Mouse (Mus musculus): Measurements from ENCODE around the gene Chn1.

The Chn1 gene

DNA sequence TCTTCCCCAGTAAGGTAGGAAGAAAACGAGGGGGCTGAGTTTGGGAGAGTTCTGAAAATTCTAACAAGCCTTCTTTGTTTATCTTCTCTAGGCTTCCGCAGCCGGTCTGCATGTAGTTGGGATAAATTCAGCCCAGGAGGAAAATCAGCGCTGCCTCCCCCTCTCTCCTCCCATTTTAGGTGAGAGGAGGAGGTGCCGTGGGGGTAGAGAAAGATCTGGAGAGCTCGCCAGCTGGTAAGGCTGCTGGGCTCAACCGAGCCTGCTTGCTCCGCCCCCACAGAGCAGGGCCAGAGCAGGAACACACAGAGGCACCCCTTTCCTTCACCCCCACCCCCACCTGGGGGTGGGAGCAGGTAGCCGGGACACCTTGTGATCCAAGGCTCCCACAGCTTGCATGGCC is 178.4 kb downstream of the Chn1 start:
- in situ Hi-C loops (cut with MboI; ENCODE audit: low sequenced_read_pairs), result loop anchor here (25.0 kb wide), 1 partner anchor 141 kb away; no protein-coding TSS in a partner anchor

DNA sequence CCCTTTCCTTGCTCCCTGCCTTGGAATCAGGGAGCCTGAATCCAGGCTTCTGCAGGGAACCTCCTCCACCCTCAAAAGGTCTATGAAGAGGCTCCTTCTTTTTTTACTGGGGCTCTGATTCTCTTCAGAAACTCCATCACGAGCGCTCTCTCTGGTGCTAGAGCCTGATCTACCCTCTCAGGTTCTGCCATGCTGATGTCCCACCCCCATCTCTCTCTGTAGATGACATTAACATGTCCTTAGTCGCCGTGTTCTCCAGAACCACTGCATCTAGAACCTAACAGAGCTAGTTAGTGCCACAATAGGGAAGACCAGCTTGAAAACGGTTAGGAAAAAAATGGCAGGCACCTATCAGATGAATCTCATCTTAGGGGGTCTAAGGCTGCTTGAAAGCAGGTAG is 178.8 kb downstream of the Chn1 start:
- in situ Hi-C loops (cut with MboI; ENCODE audit: low sequenced_read_pairs), result loop anchor here (25.0 kb wide), 1 partner anchor 141 kb away; no protein-coding TSS in a partner anchor

DNA sequence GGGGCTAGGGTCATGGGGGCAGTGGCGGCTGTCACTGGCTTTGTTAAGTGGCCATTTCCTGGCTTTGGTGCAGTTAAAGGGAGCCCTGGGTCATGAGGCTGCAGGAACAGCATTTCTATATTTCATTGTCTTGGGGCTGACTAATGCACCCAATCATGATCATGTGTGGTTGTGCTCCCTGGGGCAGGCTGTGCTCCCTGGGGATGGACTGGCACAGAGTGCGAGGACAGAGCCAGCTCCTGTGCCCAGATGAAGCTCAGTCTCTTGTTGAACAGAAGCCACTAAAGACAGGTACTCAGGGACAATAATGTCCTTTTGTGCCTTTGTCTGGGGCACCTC is 182.1 kb downstream of the Chn1 start:
- in situ Hi-C loops (cut with MboI; ENCODE audit: low sequenced_read_pairs), result loop anchor here (25.0 kb wide), 1 partner anchor 144 kb away; no protein-coding TSS in a partner anchor

DNA sequence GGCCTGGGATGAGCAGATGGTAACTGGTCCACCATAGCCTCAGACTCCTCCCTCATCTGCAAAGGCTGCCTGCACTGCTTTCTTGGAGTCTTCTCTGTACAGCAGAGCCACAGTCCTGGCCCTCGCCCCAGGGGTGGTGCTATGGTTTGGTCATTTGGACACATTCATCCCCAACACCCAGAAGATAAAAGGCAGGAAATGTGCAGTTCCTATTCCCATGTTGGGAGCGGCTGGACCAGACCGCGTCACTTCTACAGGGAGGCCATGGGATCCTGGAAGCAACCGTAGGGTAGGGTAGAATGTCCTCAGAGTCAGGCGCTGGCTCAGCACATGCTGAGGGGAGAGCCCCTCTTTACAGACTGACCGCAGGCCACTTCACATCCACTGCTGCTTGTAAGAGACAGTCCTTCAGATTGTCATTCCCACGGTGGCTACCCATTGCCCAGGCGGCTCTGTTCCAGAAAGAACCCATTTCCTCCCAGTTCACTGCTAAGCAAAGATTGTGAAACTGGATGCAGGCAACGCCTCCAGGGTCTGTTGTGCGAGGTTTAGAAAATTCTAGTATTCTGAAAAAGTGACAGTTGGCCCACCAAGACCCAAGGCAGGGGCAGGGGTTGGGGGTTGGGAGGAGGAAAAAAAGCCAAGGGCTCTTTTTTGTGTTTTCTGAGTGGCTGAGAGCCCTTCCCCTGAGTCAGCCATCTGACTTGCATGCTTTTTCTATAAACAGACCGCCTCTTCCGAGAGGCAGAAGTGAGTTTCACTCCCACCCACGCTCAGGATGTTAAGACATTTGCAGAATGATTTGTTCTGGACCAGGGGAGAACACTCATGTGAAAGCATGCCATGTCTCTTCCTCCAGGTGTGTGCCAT is 182.7 kb downstream of the Chn1 start:
- in situ Hi-C loops (cut with MboI; ENCODE audit: low sequenced_read_pairs), result loop anchor here (25.0 kb wide), 1 partner anchor 145 kb away; no protein-coding TSS in a partner anchor

DNA sequence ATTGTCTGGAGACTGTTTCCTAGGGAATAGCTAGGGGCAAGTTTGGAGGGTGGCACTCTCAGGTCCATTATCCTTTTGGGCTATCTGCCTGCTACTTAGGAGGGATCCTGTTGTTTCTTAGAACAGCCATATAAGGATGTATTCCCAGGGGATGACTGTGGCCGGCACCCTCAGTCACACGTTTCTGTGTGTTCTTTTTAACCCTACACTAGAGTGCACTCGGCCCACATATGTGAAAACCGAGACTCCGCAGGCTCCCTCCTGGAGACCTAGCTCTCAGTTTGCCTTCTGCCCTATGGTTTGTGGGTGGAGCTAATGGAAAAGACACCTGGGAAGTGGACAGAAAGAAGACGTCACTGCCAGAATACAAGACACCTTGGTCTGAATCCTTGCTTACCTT is 183.9 kb downstream of the Chn1 start:
- in situ Hi-C loops (cut with MboI; ENCODE audit: low sequenced_read_pairs), result loop anchor here (25.0 kb wide), 1 partner anchor 146 kb away; no protein-coding TSS in a partner anchor

DNA sequence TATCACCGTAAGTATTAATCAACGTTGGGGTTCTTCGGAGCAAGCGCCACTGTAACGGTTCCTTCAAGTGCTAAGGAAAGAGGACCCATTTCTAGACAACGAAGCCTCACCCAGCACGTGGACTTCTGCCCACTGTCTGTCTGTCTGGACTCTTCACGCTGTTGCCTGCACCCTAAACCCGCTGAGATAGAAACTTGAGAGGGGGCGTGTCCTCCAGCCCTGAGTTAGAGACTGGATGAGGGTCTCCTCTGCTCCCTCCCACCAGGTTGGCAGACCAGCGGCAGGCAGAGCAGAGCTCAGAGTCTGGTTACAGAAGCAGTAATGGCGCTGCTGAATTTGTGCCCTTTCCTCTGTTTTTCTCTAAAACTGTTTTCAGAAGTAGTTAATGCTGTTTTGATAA is 185.0 kb downstream of the Chn1 start:
- in situ Hi-C loops (cut with MboI; ENCODE audit: low sequenced_read_pairs), result loop anchor here (25.0 kb wide), 1 partner anchor 147 kb away; no protein-coding TSS in a partner anchor

DNA sequence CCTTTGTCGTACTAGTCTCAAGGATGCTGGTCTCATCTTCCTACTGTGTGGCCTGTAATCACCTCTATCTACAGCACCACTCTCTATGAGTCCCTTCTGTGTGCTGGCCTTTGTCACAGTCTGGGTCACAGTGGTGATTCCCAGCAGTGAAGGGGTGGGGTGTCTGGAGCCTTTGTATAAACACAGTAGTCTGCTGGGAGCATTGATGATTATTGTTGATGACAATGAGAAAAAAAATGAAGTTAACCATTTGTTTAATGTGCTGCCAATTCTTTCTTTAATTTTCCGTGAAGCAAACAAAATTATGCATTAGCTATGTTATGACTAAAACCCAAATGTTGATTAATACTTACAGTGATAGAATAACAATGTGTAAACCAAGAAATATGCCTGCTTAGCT is 186.2 kb downstream of the Chn1 start:
- in situ Hi-C loops (cut with MboI; ENCODE audit: low sequenced_read_pairs), result loop anchor here (25.0 kb wide), 1 partner anchor 148 kb away; no protein-coding TSS in a partner anchor

DNA sequence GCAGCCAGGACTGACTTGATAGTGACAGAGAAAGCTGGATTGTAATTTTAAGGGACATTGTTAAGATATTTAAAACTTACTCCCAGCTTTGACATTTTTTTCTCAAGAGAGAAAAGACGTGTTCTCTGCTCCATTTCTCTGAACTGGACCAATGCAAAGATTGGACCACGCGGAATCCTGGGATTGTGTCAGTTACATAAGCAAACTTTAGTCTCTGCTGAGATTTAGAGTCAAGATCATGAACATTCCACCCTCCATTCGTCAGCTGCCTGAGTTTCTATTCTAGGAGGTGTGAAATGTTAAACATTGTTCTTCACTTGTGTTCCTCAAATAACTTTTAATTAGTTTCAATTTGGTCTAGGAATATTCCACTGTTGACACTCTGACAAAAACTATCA is 188.0 kb downstream of the Chn1 start:
- in situ Hi-C loops (cut with MboI; ENCODE audit: low sequenced_read_pairs), result loop anchor here (25.0 kb wide), 1 partner anchor 150 kb away; no protein-coding TSS in a partner anchor

DNA sequence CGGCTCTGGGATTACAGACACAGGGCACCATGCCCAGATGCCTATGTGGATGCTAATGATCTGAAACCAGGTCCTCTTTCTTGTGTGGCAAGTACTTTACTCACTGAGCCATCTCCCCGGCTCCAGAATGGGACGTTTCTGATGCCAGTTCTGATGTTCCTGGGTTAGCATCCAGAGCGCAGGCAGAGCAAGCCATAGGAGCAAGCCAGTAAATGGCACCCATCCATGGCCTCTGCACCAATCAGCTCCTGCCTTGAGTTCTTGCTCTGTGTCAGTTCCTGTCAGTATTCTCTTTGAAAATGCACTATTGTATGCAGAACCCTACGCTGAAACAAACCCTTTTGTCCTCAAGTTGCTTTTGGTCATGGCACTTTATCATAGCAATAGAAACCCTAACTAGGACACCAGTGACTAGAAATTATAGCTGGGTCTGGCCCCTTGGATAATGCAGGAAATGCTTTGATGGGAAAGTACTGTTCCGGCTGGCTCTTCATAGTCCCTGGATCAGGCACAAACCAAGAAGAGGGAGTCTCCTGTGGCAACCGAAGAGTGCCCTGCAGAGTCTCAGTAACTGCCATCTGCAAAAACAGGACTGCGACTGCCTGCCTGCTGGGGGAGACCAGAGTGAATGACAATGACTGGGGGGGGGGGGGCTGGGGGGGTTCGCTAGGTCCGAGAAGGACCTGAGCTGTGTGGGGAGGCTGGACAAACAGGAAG is 188.6 kb downstream of the Chn1 start:
- in situ Hi-C loops (cut with MboI; ENCODE audit: low sequenced_read_pairs), result loop anchor here (25.0 kb wide), 1 partner anchor 151 kb away; no protein-coding TSS in a partner anchor

DNA sequence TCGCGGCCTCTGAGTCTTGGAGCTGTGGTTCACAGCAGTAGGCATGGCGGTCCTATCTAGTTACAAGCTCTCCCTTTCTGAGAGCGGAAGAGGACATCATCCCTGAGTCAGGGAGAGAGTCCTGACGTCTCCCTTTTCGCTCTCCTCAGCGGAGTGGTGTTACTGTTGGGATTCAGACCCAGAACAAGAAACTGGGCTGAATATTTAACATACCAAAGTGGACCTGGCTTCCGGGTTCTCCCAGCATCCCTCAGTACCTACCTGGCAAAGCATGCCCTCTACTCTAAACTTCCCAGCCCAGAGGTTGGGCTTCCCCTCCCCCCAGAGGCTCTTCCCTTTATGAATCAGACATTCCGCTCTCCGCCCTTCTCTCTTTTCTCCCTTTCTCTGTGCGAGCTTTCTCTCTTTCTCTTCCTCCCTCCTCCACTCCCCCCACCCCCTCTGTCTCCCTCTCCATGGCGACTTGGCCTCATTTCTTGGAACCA is 189.8 kb downstream of the Chn1 start:
- in situ Hi-C loops (cut with MboI; ENCODE audit: low sequenced_read_pairs), result loop anchor here (25.0 kb wide), 1 partner anchor 152 kb away; no protein-coding TSS in a partner anchor

DNA sequence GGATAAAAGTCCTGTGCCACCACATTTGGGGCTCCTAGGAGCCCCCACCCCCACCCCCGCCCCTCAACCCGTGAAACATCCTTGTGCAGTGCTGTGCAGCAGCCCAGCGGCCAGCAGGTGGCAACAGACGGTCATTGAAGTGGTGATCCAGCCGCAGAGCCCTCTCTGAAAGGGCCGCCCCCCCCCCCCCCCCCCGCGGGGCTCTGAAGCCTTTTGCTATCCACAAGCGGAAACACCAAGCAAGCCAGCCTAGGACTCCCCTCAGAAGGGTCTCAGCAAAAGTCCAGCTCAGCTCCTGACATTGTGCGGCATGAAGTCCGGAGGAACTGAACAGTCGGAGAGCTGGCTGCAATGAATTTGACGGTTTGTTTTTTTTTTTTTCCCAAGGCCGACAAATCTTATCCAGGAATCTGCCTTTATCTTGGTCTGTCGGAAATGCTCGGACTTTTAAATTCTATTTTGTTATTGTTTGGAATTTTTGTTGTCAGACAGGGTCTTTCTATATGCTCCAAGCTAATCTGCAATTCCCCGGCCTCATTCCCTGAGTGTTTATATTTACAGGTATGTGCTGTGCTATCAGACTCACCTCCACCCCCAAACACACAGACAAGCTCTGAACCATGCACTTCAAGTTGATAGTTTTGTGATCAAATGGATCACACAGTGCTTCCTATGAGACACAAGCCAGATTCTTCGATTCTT is 190.3 kb downstream of the Chn1 start:
- in situ Hi-C loops (cut with MboI; ENCODE audit: low sequenced_read_pairs), result loop anchor here (25.0 kb wide), 1 partner anchor 153 kb away; no protein-coding TSS in a partner anchor

DNA sequence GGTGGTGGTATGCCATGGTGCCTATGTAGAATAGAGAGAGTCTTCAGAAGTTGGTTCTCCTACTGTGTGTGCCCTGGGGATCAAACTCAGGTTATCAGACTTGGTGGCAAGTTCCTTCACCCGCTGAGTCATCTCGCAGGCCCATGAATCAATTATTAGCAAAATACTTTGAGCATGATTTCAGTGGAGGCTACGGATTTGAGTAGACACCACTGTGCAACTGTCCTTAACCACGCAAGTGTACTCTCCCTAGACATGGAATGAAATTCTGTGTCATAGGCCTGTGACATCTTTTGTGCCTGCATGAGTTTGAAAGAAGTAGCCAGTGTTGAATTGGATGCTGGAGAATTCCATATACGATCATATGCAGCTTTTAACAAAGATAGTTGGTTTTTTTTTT is 194.4 kb downstream of the Chn1 start:
- in situ Hi-C loops (cut with MboI; ENCODE audit: low sequenced_read_pairs), result loop anchor here (25.0 kb wide), 1 partner anchor 157 kb away; no protein-coding TSS in a partner anchor

DNA sequence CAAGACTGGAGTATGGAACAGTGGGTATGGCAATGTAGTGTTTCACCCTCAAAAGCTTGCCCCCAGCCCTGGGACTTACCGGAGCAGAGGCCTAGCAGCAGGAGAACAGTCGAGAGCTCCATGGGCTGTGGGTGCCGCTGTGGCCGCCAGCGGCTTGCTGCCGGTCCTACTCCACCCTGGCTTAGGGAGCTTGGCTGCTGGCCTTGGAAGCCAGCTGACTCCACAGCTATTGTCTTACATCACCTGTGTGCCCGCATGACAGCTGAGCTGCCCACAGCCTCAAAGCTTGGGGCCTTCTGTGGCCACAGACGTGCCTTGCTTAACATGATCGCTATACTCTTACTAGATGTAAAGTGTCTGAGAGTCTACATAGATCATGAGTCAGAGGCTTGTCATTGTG is 195.0 kb downstream of the Chn1 start, which contains the start of gene Chrna1:
TSS of gene Chrna1 (minus strand) at position 173 of the 400 bp plus-strand sequence.
- in situ Hi-C loops (cut with MboI; ENCODE audit: low sequenced_read_pairs), result loop anchor here (25.0 kb wide), 1 partner anchor 157 kb away; no protein-coding TSS in a partner anchor

DNA sequence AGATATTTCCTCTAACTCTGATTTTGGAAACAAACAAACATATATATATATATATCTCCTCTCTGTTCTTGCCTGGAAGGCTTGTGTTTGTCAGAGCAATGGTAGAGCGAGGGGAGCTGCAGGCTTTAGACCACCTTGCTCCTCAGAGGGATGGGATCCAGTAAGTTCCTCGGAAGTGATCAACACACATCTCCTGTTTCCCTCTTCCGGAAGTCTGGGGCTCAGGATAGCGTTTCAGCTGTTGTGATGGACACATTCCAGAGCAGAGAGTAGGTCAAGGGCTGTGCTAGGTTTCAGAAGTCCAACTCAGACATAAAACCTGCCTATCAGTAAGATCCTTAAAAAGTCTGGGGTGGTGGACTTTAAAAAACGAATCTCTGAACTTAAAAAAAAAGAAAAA is 196.0 kb downstream of the Chn1 start:
- in situ Hi-C loops (cut with MboI; ENCODE audit: low sequenced_read_pairs), result loop anchor here (25.0 kb wide), 1 partner anchor 158 kb away; no protein-coding TSS in a partner anchor

DNA sequence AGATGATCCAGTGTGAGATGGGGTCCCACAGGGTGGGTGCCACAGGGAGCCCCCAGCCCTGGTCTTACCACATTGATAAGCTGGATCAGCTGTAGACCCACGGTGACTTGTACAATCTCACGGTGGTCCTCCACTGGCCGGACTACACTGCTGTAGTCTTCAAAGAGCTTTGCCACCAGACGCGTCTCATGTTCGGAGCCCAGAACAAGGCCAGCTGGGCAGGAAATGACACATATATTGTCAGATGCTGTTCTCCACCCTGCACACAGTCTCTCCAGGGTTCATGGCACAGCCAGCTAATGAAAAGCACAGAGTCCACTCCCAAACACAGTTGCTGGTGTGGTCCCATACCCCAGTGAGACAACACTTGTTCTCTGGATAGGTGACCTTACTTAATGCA is 200.7 kb downstream of the Chn1 start:
- in situ Hi-C loops (cut with MboI; ENCODE audit: low sequenced_read_pairs), result no loop called here

DNA sequence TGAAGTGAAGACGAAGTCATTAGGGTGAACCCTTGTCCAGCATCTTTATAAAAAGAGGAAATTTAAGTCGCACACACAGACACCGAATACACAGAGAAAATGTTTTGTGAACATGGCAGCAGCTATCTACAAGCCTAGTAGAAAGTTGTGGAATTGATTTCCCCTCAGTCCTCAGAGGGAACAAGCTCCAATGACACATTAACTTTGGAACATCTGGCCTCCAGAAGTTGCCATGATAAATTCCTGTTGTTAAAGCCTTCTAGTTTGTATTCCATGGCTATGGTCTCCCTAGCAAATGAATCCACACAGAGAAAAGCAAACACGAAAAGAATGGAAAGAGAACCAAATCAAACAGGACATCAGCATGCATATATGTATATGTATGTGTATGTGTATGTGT is 201.6 kb downstream of the Chn1 start:
- in situ Hi-C loops (cut with MboI; ENCODE audit: low sequenced_read_pairs), result no loop called here

DNA sequence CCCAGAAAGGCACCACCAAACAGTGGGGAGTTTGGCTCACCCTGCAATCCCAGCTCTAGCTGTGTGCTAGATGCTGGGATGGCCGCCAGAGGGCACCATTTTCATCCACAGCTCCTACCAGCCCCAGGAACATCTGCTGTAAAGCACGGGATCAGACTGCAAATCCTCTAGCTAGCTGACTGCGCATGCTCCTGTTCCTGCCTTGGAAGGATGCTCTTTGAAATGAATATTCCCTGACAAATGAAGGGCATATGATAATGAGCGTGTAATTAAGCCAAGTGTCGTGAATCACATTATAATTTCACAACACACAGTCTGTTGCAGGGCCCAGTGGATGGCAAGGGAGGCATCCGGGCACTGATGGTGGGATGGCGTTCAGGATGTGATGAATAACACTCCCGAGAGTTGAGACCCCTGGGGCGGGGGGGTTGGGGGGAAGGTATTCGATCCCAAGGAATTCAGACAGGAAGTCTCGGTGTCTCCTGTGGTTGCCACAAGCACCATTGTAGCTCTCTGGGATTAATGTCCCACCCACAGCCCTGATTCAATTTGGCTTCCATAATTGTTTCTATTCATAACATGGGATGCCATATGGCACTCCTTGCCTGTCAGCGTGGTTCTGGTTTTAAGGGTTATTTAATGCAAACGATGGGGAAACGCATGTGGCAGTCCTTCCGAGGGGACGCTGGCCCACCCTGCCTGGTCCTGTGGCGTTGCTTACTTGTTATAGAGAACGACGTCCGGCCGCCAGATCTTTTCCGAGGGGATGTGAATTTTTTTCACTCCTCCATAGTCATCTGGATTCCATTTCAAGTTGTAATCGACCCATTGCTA is 202.4 kb downstream of the Chn1 start:
- in situ Hi-C loops (cut with MboI; ENCODE audit: low sequenced_read_pairs), result no loop called here

DNA sequence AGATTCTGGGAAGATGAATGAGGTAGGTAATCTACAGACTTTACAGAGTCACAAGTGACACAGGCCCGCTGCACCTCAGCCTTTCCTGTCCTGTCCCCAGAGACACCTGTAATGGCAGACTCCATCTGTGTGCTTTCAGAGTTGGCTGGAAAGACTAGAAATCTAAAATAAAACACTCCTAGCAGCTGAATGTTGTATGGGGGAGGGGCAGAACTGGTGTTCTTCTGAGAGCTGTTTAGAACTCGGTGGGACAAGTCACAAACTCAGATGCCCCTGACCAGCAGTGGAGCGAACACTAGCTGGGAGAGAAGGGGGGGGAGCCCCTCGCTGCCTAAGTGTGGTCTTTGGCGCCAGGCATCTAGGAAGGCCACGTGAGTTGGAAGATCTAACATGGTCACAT is 203.2 kb downstream of the Chn1 start:
- in situ Hi-C loops (cut with MboI; ENCODE audit: low sequenced_read_pairs), result no loop called here

DNA sequence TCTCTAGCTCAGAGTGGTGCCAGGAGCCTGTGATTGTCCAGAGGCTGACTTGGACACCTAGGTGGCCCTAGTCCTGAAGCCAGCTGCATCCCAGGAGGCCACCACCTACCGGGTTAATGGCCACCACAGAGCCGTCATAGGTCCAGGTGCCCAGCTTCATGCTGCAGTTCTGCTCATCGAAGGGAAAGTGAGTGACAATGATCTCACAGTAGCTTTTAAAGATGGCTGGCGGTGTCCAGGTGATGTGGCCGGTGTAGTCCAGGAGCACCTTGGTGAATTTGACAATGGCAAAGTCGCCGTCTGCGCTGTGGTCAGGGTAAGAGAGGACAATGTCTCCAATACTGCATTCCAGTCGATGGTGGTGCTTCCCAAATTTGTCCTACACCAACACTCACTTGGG is 203.8 kb downstream of the Chn1 start:
- in situ Hi-C loops (cut with MboI; ENCODE audit: low sequenced_read_pairs), result no loop called here
